Mouse (Mus musculus) embryonic facial prominence, embryonic 11.5 days (tissue): ENCODE results near the gene Lmf2. TPM values are rescaled to one million over a fixed set of nuclear protein-coding genes. Genes with fewer than 3 reads are reported as not detected.

Source experiments
- ATAC-seq: fragments of 200-750 bp; cut with Nextera tagmentation; replicated peaks from 2 replicates; pipeline ENCODE4 v1.8.0; 2017; ENCODE audit warnings: low read depth; ENCODE audit not compliant: insufficient number of reproducible peaks, low FRiP score, low TSS enrichment
- DNase-seq: peaks from one replicate; pipeline ENCODE4 v3.0.0-alpha.2; 2015; ENCODE audit warnings: low spot score
- H3K27ac ChIP-seq: fragments of 300-500 bp; sonication (generic); replicated peaks from 2 replicates; pipeline ENCODE4 v1.5.1; 2014; ENCODE audit warnings: mild to moderate bottlenecking, low read depth, low read length, control low read depth
- H3K27me3 ChIP-seq: fragments of 300-500 bp; sonication (generic); 2 replicates; pipeline ENCODE4 v1.6.1; 2014; ENCODE audit warnings: mild to moderate bottlenecking, low read length, moderate library complexity, mixed read lengths; ENCODE audit not compliant: control insufficient read depth, insufficient read depth
- H3K36me3 ChIP-seq: fragments of 300-500 bp; sonication (generic); replicated peaks from 2 replicates; pipeline ENCODE4 v1.6.1; 2014; ENCODE audit warnings: low read depth, mild to moderate bottlenecking, low read length, moderate library complexity, mixed read lengths; ENCODE audit not compliant: control insufficient read depth, insufficient read depth
- H3K4me1 ChIP-seq: fragments of 300-500 bp; sonication (generic); 2 replicates; pipeline ENCODE4 v1.6.1; 2014; ENCODE audit warnings: low read length, mixed read lengths; ENCODE audit not compliant: control insufficient read depth, insufficient read depth
- H3K4me2 ChIP-seq: fragments of 300-500 bp; sonication (generic); 2 replicates; pipeline ENCODE4 v1.6.1; 2014; ENCODE audit warnings: low read depth, mild to moderate bottlenecking, control low read depth, low read length, moderate library complexity
- H3K4me3 ChIP-seq: fragments of 300-500 bp; sonication (generic); 2 replicates; pipeline ENCODE4 v1.5.1; 2014; ENCODE audit warnings: low read depth, low read length, control low read depth
- H3K9ac ChIP-seq: fragments of 300-500 bp; sonication (generic); replicated peaks from 2 replicates; pipeline ENCODE4 v1.6.1; 2014; ENCODE audit warnings: mild to moderate bottlenecking, control low read depth, low read length
- H3K9me3 ChIP-seq: fragments of 300-500 bp; sonication (generic); replicated peaks from 2 replicates; pipeline ENCODE4 v1.6.1; 2016; ENCODE audit warnings: mild to moderate bottlenecking, low read length, inconsistent platforms, mixed read lengths; ENCODE audit not compliant: control insufficient read depth
- WGBS: fragments of 180-500 bp; shearing (Covaris S2); extraction: QIAGEN DNeasy Blood & Tissue Kit; methylation state at CpG from one replicate; pipeline ENCODE4 v1.1.7; 2014; 5-methylcytosine and 5-hydroxymethylcytosine counted together
- polyA plus RNA-seq: library from polyadenylated mRNA; unstranded; fragments of >200 nt; fragmentation: Nextera tagmentation; extraction: Ambion mirVana; gene quantifications from 2 replicates; pipeline ENCODE4 v1.2.1, GENCODE M21; 2014

The Lmf2 gene
- polyA plus RNA-seq, 1 experiment from 2014 or later: 21.6 TPM

DNA sequence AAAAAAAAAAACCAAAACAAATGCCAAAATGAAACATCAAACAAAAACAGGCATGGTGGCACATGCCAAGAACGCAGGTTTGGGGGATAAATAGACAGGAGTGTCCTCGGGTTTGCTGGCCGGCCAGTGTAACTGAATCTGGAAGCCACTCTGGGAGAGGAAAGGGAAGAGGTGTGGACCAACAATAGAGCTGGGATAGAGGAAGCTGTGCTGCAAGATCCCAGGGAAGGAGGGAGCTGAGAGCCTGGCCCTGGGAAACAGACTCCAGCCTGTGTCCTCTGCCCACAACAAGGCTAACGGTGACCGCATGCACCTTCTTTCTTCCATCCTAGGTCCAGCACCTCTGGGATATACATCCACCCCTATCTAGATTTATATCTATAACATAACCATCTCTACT, 5.0 kb downstream of the Lmf2 start:
- WGBS: 82% methylated on average over 5 of the region's 5 CpGs

DNA sequence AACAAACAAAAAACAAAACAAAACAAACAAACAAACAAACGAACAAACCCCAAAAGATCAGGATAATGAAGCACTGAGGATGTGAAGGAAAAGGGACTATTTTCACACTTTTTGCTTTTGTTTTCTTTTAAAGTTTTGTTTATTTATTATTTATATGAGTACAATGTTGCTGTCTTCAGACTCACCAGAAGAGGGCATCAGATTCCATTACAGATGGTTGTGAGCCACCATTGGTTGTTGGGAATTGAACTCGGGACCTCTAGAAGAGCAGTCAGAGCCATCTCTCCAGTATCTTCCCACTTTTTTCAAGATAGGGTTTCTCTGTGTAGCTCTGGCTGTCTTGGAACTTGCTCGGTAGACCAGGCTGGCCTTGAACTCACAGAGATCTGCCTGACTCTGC, 12.1 kb downstream of the Lmf2 start:
- Histone ChIP-seq H3K27me3 (no peaks in the 10 kb centered on the region), H3K9me3 (no peaks in the 10 kb centered on the region), H3K4me1 (no peaks in the 10 kb centered on the region), H3K9ac (no peak overlapping the region), H3K27ac (no peak overlapping the region), H3K36me3 (no peaks in the 10 kb centered on the region), H3K4me3 (no peak overlapping the region), H3K4me2 (no peak overlapping the region)
- WGBS: 85% methylated on average over 3 of the region's 3 CpGs
- DNase-seq (no peak), ATAC-seq (no peak)

More for the DNA sequence above, 5.0 kb downstream of the Lmf2 start:
- H3K9me3 ChIP-seq: no peaks in the 10 kb centered on the region
- no peak overlapping the region for H3K27ac ChIP-seq
- H3K4me3 ChIP-seq: no peak overlapping the region
- H3K36me3 ChIP-seq: peaks cover 8% of the 10 kb centered on the region
- H3K4me1 ChIP-seq: no peaks in the 10 kb centered on the region
- H3K9ac ChIP-seq: no peak overlapping the region; the same call in 1 of the 2 replicates
- H3K27me3 ChIP-seq: no peaks in the 10 kb centered on the region
- DNase-seq: no peak
- ATAC-seq: no peak
- no peak overlapping the region for H3K4me2 ChIP-seq

DNA sequence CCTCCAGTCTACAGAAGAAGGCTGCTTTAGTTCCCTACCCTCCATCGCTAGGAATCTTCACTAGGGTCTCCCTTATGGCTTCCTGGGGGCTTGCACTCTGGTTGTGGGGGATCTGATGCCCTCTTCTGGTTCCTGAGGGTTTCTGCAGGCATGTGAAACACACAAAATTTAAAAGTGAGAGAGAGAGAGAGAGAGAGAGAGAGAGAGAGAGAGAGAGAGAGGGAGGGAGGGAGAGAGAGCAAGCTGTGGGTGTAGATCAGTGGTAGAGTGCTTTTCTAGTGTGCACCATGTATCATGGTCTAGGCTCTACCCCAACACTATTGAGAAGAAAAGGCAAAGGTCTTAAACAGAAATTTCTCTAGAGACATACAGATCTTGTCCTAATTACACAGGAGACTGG, 13.8 kb downstream of the Lmf2 start:
- H3K9me3 ChIP-seq: no peaks in the 10 kb centered on the region
- H3K27me3 ChIP-seq: no peaks in the 10 kb centered on the region
- H3K36me3 ChIP-seq: no peaks in the 10 kb centered on the region
- H3K4me1 ChIP-seq: no peaks in the 10 kb centered on the region
- no peak overlapping the region for H3K4me3 ChIP-seq
- 28% methylated on average over 1 of the region's 1 CpGs for WGBS
- no peak overlapping the region for H3K27ac ChIP-seq
- no peak for DNase-seq
- H3K4me2 ChIP-seq: no peak overlapping the region
- no peak for ATAC-seq
- H3K9ac ChIP-seq: no peak overlapping the region

DNA sequence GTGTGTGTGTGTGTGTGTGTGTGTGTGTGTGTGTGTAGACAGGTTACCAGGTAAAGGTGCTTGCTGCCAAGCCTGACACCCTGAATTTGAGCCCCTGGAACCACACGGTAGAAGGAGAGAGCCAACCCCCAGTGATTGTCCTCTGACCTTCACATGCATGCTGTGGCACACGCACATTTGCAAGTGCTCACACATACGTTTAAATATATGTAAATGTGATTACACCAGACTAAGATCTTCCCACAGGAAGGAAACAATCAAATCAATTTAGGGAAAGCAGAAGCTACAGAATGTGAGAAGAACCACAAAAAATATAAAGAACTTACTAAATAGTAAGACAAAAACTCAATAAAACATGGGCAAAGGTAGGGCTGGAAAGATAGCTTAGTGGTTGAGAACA, 15.3 kb downstream of the Lmf2 start:
- H3K4me2 ChIP-seq: no peak overlapping the region
- DNase-seq (no peak), ATAC-seq (no peak)
- H3K4me1 ChIP-seq: no peaks in the 10 kb centered on the region
- no peaks in the 10 kb centered on the region for H3K27me3 ChIP-seq
- no peak overlapping the region for H3K4me3 ChIP-seq
- H3K36me3 ChIP-seq: no peaks in the 10 kb centered on the region
- no peak overlapping the region for H3K27ac ChIP-seq
- no peaks in the 10 kb centered on the region for H3K9me3 ChIP-seq
- WGBS: 77% methylated on average over 3 of the region's 3 CpGs
- no peak overlapping the region for H3K9ac ChIP-seq

DNA sequence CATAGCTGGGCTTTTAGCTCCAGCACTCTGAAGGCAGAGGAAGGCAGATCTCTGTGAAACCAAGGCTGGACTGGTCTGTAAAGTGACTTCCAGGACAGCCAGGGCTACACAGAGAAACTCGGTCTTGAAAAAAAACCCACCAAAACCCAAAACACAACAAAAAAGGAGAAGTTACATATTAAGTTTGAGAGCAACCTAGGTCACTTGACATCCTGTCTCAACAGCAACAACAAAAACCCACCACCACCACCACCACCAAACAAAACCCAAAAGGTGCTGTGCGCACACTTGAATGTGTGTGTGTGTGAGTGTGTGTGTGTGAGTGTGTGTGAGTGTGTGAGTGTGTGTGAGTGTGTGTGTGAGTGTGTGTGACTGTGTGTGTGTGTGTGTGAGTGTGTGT, 15.8 kb downstream of the Lmf2 start:
- H3K4me1 ChIP-seq: no peaks in the 10 kb centered on the region

DNA sequence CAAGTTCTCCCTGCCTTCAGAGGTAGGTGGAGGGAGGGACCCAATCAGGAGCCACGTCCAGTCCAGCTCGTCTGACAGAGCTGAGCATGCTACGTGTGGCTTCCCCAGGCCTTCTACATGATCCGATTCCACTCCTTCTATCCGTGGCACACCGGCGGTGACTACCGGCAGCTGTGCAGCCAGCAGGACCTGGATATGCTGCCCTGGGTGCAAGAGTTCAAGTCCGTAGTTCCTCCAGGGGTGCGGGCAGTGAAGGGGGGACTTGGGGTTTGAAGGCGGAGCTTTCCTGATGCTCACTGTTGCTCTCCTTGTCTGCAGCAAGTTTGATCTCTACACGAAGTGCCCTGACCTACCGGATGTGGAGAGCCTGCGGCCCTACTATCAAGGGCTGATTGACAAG, 19.0 kb downstream of the Lmf2 start:
- no peak for ATAC-seq
- no peaks in the 10 kb centered on the region for H3K36me3 ChIP-seq

More for the DNA sequence above, 15.8 kb downstream of the Lmf2 start:
- no peak overlapping the region for H3K4me2 ChIP-seq
- no peaks in the 10 kb centered on the region for H3K9me3 ChIP-seq
- DNase-seq: no peak
- no peak overlapping the region for H3K27ac ChIP-seq
- ATAC-seq: no peak
- no peaks in the 10 kb centered on the region for H3K36me3 ChIP-seq
- H3K4me3 ChIP-seq: no peak overlapping the region
- WGBS: 92% methylated on average over 2 of the region's 2 CpGs
- H3K27me3 ChIP-seq: no peaks in the 10 kb centered on the region
- no peak overlapping the region for H3K9ac ChIP-seq

DNA sequence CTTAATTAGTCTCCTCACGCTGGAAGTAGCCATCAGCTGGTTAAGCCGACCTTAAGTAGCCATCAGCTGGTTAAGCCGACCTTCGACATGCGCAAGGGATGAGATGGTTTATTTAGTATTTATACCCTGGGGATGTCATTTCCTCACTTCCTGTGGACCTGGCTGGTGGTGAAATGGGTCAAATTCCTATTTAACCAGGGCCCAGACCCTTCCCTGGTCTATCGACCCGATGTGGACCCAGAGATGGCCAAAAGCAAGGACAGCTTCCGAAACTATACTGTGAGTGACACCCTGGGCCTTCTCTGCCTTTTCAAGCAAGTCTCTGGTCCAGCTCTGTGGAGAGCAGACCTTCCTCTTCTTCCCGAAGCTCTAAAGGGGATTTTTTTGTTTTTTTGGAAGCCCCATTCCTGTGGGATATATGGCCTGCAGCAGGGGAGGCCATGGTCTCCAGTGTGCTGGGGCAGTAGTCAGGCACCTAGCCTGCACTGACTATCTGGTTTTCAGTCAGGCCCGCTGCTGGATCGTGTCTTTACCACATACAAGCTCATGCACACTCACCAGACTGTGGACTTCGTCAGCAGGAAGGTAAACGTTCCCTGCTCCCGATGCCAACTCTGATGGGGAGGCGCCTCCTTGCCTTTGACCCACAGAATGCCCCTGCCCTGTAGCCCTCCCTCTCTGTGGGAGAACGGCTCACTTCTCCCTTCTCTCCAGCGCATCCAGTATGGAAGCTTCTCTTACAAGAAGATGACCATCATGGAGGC, 20.5 kb downstream of the Lmf2 start:
- no peak for DNase-seq
- no peak for ATAC-seq
- Histone ChIP-seq H3K9ac (no peak overlapping the region), H3K27ac (no peak overlapping the region), H3K9me3 (no peaks in the 10 kb centered on the region), H3K4me2 (no peak overlapping the region), H3K4me3 (no peak overlapping the region), H3K27me3 (no peaks in the 10 kb centered on the region), H3K4me1 (no peaks in the 10 kb centered on the region), H3K36me3 (no peaks in the 10 kb centered on the region)
- WGBS: 81% methylated on average over 17 of the region's 17 CpGs

More for the DNA sequence above, 19.0 kb downstream of the Lmf2 start:
- H3K4me2 ChIP-seq: no peak overlapping the region
- H3K4me1 ChIP-seq: no peaks in the 10 kb centered on the region
- H3K4me3 ChIP-seq: no peak overlapping the region
- H3K27ac ChIP-seq: no peak overlapping the region
- 88% methylated on average over 14 of the region's 14 CpGs for WGBS
- no peaks in the 10 kb centered on the region for H3K9me3 ChIP-seq
- H3K9ac ChIP-seq: no peak overlapping the region
- no peak for DNase-seq
- H3K27me3 ChIP-seq: no peaks in the 10 kb centered on the region

DNA sequence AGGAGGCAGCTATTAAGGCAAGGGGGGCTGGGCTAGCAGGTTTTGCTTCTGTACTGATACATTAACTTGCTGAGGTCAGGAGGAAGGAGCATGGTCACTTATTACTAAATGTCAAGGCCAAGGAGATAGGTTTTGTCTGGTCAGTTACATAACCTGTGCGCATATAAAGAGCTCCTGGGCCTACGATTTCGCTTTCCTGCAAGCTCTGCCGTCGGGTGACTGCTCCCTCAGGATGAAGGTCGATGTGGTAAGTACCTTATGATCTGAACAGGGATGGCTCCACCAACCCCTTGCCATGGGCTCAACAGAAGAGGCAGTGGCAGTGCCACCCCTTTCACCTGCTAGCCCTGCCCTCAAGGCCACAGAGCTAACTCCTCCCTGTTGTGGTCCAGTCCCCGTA, 21.2 kb downstream of the Lmf2 start, which contains the start of gene Miox:
Gene Miox (plus strand): TSS at position 128 of the 400 bp plus-strand sequence.
- Histone ChIP-seq H3K36me3 (no peaks in the 10 kb centered on the region), H3K9ac (no peak within 1 kb of the TSS), H3K4me3 (no peak within 1 kb of the TSS), H3K27me3 (no peaks in the 10 kb centered on the region), H3K27ac (no peak within 1 kb of the TSS), H3K9me3 (no peaks in the 10 kb centered on the region), H3K4me2 (no peak within 1 kb of the TSS), H3K4me1 (no peaks in the 10 kb centered on the region)
- 91% methylated on average over 7 of the region's 7 CpGs for WGBS
- no peak for DNase-seq
- ATAC-seq: no peak
